Mouse (Mus musculus): Measurements from ENCODE around the gene Adam1a.
A peak's percentile ranks its signal among the peaks of the same experiment; 100 is the strongest.

Adam1a gene

DNA sequence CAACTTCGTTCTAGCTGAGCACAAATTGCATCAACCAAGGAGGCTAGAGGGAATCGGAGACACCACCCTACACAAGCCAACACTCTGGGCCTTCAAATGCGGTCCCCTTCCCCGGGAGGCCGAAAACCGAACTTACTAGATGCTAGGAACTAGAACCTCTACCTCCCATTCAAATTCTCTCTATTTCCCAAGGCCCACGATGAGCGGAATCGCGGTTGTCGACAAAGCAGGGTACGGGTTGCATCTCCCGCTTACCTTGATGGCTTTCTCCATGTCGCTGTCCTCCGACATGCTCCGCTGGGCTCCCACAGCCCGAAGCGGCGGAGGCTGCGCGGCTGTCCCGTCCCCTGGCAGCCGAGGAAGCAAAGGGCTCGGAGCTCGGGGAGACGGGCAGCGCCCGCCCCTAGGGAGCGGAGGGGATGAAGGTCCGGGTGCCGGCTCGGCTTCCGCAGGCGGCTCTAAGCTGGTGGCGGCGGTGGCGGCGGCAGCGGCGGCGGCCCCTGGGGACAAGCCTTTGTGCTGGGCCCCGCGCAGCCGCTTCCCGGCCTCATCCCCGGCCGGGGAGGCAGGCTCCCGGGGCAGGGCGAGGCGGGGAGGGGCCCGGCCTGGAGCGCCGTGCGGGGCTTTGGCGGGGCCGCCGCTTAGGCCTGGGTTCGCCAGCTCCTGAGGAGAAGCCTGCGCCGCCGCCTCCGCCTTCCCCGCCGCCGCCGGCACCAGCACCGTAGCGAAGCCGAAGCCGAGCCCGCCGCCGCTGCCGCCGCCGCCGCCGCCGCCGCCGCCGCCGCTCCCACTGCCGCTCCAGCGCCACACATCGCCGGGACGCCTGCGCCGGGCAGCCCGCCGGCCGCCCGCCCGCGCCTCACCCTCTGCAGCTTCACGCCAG lies at the start of gene Adam1a, which contains the start of gene Gm42878:
Adam1a (minus strand) TSS at position 573 of the 883 bp plus-strand sequence.
Gm42878 (minus strand) TSS at position 573 of the 883 bp plus-strand sequence.
- no peak for DNase-seq (ENCODE audit: low read depth, low spot score)

DNA sequence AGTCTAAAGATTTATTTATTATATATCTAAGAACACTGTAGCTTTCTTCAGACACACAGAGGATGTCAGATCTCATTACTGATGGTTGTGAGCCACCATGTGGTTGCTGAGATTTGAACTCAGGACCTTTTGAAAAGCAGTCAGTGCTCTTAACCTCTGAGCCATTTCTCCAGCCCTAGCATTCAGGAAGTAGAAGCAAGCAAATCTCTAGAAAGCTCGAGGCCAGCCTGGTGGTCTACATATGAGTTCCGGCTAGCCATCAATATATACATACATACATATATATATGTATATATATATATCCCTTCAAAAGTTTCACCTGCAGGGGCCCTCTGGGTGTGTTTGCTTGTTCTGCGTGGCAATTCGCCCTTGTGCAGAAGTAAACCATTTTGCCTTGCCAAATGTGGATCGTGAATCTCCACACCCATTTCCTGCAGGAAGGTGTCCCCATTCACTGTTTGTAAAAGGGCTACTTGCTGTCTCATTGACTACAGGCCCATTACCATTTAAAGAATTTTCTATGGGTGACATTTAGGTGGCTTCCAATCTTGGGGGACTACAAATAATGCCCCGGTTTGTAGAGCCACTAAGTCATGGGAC lies 49.5 kb upstream of the Adam1a start:
- no peak for DNase-seq (ENCODE audit: low read depth, low spot score)

DNA sequence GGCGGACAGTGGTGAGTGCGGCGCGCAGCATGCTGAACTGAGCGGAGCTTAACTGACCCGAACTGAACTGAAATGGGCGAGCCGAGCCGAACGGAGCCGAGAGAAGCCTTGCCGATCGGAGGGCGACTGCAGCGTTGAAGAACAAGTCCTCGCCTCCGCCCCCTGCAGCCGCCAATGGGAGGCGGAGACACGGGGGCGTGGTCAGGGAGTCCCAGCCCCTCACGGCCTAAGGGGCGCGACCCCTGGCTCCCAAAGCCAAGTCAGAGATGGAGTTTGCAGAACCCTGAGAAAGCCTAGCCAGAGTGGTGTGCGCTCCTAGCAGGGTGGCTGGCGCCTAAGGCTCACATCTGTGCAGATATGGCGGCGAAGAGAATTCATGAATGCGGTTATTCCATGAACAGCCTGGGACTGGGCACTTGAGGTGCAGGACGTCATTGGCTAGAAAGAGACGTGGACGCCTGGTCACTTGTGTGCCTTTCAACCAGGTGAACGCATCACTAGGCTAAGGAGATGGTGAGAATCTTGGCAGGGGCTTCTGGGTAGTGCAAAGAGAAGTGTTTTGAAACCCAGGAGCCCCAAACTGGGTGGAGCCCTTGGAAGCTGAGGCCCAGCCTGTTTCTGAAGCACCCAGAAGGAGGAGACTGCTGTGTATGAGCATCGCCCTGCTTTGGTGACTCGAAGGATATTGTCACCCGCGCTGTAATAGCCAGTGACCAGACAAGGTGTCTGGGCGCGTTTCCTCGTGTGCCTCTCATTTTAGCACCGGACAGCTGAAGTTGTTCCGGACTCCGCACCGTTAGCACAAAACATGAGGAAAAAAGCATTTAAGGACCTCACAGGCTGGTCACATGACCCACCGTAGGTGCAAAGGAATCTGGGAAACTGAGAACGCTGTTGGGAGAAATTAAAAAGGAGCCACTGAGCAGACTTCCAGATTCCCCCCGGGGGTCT lies 48.4 kb upstream of the Adam1a start, which contains the start of gene Aldh2:
Aldh2 (minus strand) TSS at position 374 of the 951 bp plus-strand sequence.
- peak; percentile 83 for DNase-seq (ENCODE audit: low read depth, low spot score)

DNA sequence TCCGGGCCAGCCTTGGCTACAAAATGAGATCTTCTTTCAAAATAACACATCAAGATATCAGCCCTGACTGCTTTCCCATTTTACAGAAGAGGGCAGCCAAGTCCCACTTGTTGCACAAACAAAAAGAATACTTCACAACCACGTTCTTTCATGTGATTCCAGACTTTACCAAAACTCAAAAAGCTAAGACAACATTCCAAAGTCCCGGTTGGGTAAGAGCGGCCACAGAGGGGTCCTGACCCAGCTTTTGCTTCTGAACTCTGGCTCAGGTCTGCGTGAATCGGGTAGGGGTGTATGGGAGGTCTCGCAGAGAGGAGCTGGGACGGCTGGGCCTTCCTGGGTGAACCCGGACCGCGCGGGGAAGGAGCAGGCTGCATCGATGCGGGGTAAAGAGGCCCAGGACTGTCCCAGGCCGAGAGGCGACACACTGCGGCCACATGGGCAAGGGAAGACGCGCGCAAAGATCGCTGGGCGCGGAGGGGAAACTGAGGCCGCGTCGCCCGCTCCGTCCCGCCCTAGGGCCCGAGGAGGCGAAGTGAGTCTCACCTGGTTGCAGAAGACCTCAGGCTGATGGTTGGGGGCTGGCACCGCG lies 47.6 kb upstream of the Adam1a start:
- no peak for DNase-seq (ENCODE audit: low read depth, low spot score)

DNA sequence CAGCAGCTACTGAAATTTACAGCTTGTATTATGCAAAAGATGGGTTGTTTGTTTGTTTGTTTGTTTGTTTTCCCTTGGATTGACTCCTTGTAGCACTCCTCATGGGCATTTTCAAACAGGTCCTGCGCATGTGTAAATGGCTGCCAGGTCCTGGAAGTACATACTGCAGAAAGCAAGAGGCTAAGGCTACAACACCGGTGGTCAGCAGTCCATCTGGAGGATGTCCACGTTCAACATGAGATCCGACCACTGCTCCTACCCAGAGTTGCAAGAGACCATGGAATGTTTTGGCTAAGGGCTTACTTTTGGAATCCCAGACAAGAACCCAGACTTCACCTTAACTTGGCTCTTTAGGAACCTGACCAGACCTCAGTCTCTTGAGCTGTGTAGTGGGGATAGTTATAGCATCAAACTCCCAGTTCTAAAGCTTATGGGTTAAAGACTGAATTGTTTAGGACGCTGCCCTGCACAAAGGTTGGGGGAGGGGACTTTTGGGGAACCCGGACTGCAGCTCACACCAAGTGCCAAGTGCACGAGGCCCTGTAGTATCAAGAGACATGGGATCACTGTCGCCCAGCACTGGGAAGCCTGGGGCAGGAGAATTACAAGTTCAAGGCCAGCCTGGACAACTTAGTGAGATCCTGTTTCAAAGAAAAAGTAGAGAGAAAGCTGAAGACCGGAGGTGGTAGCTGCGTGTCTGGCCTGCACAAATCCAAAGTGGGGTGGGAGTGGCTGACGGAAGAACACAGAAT lies 47.0 kb upstream of the Adam1a start:
- DNase-seq (ENCODE audit: low read depth, low spot score): no peak

DNA sequence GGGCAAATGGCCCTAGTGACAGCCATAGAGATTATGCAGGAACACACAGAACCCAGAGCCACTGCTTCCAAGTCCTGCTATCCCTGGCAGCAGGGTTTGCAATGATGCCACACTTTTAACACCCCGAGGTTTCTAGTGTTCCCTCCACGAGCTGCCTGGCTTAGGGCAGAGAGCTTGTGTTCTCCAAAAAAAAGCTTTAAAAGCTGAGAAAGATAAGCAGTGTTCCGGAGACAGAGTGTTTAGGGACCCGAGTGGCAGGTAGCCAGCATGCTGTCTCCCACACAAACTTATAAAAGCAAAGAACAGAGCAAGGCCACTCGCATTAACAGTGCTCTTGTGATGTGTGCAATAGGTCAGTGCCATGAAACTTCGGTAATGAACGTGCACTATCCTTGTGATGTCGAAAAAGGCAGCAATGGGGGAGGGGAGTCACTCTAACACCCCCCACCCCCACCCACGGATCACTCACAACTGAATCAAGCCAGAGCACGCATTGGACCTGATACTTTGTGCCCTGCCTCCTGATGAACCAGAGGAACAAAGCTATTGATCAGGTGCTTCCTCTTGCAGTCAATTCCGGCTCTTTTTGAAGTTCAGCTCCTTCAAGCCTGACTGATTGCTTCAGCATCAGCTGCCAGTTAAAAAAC lies 46.3 kb upstream of the Adam1a start:
- DNase-seq (ENCODE audit: low read depth, low spot score): no peak

DNA sequence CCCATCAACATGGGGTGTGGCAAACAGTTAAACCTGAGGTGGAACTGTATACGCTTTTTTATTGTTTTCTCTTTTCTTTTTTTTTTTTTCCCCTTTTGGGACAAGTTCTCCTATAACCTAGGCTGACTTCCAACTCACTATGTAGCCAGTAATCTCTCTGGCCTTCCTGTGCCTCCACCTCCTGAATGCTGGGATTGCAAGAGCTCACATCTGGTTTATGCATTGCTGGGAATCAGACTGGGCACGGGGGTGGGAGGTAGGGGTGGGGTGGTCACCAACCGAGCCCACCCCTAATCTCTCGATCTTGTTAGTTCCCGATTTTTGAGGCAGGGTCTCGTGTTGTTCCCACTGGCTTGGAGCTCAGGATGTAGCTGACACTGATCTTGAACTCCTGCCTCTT lies 44.6 kb upstream of the Adam1a start:
- no peak for DNase-seq (ENCODE audit: low read depth, low spot score)

DNA sequence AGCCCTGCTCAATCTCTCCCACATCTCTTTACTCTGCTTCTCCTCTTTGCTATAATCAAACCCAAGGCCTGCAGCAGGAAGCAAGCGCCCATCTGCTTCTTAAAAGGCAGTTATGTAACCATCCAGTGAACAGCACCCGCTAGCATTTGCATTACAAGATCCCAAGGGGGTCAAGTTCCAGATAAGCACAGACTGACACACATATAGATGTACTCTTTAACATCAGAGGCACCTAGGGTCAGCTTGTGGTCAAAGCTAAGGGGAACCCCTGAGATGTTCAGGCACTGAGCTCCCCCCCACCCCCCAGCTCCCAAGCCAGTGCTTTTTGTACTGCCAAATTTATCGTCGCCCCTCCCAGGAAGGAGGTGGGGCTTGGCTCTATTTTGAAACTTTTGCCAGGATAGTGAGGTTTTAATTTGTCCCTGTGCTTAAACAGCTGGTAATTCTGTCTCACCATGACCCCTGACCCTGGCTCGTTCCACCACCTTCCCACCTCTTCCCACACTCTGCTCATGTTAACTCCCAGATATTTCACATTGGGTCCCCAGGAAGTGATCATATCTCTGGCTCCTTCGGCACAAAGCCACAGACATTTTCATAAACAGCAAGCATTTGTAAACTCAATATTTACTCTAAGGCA lies 41.2 kb upstream of the Adam1a start:
- DNase-seq (ENCODE audit: low read depth, low spot score): peak; percentile 46

DNA sequence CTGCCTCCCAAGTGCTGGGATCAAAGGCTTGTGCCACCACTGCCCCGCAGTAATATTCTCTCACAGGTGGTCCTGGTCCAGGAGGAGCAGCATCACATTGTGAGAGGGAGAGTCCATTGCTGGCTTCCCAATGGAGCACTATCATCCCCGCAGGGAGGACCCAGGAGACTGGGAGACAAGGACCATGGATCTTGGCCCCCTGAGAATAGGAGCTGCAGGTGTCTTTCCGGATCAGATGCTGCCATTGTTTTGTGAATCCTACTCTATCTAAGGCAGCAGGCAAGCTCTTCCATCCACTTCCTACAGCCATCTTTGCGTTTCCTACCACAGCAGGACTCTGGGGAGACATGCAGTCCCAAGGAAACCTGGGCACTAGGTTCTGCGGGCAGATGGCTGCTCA lies 40.4 kb upstream of the Adam1a start:
- DNase-seq (ENCODE audit: low read depth, low spot score): no peak

DNA sequence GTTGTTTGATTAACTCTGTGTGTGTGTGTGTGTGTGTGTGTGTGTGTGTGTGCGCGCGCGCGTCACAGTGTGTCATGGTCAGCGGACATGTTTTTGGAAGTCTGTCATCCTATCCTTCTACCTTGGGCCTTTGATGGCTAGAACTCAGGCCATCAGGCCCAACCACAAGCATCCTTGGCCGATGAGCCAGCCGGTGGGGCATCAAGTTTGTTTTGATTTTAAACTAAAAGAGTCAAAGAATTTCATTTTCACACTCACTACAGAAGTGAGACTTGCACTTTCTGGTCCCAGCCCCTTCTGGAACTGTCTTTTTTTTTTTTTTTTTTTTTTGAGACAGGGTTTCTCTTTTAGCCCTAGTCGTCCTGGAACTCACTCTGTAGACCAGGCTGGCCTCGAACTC lies 39.7 kb upstream of the Adam1a start:
- DNase-seq (ENCODE audit: low read depth, low spot score): no peak

DNA sequence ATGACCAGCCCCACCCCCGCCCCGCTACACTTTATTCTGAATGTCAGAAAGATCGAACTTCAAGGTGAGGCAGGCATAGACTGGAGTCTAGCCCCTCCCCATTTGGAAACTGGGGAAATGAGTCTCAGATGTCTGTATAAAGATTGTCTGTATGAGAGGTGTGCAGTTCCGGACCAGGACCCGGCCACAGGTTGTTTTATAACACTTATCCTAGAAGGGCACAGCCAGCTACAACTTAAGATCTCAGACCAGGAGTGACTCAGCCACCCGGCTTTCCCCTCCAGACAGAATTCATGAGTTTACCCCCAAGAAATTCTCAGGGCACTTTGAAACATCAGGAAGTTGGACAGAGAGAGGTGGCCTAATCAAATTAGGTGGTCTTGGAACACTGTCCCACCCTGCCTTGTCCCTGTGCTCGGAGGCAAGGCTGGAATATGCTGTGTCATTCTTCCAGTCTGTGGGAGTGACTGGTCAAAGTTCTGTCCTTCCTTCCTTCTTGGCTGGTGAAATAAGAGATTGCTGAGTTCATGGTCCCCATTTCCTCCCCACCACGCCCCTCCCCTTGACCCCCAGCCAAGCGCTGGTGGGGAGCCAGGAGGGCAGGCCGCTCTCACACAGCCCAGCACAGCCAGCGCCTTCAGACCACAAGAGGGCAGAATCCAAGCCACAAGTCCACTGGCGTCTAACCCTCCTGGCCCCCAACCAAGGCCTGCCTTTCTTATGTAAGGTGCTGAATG lies 38.7 kb upstream of the Adam1a start:
- DNase-seq (ENCODE audit: low read depth, low spot score): peak; percentile 33

DNA sequence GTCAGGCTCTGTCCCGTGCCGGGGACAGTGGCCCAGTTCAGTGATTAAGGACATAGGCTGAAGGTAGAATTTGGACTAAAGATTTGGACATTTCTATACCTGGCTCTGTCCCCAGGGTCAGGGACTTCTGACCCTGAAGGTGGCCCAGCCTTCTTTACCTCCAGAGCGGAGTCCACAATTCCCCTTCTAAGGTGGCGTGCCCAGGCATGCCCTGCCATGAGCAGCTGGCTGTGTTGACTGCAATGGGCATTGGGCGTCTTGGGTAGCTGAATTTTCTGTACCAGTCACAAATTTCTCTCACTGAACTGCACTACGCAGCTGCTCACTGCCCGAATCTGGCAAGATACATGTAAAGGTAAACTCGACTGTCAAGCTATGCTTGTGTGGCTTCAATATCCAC lies 36.7 kb upstream of the Adam1a start:
- no peak for DNase-seq (ENCODE audit: low read depth, low spot score)

DNA sequence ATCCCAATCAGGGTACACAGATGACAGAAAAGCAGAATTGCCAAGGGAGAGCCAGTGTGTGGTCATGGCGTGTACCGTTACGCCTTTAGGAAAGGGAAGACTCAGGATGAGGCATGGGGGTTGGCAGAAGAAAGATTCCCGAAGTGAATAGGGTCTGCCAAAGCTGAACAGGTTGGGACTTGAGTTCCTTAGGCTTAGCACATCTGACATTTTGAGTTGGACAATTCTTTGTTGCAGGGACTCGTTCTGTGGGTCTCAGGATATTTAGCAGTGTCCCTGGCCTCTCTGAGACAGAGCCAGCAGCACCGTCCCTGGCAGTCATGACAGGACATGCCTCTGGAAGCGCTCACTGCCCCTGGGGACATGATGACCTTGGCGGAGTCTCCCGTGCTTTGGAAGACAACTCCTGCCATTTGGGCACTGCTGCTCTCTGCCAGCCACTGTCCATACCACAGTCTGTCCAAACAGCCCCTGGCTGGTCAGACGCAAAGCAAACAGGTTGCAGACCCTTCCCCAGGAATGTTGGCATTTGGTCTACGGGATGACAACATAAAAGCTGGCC lies 31.7 kb upstream of the Adam1a start:
- DNase-seq (ENCODE audit: low read depth, low spot score): no peak

DNA sequence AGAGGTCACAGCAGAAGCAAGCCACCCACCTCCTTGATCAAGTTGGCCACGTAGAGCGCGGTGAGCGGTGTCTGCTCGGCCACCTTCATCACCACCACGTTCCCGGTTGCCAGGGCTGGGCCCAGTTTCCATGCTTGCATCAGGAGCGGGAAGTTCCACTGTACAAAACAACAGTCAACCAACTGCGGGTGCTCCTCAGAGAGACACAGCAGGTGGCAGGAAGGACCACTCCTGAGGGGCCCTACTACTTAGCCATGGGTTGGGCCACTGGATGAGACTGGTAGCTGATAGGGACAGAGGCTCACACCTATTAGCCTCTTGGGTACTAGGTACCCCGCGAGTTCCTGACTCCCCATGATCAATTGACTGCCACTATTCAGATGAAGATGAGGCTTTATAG lies 30.6 kb upstream of the Adam1a start:
- no peak for DNase-seq (ENCODE audit: low read depth, low spot score)

DNA sequence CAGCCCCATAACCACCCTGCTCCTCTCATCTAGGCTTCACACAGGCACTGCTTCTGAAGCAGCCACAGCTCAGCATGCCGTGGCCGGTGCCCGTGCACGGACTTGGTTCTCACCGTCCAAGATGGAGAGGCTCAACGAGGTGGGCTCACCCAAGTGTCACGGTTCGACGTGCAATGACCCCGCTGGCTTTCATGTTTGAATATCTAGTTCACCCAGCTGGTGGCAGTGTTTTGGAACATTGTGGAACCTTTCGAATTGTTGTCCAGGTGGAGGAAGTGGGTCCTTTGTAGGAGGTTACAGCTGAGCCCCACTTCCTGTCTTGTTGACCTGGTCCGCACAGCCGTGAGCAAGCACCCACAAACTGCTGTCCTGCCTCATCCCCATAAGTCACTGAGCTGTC lies 28.9 kb upstream of the Adam1a start:
- DNase-seq (ENCODE audit: low read depth, low spot score): no peak

DNA sequence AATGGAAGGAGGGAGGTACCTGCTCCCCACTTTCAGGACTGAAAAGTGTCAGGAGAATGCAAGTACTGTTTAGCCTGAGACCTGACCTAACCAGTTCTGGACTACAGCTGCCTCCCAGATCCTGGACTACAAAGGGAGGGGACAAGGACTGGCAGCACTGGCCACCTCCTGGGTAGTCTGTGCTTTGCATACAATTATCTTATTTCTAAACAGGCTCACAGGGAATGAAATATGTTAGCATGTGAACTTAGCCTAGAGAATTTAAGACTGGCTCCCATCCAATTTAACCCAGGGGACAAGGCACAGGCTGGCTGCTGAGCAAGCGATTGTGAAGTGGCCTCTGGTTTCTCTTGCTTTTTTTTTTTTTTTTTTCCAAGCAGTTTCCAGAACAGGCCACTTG lies 25.5 kb upstream of the Adam1a start:
- no peak for DNase-seq (ENCODE audit: low read depth, low spot score)

DNA sequence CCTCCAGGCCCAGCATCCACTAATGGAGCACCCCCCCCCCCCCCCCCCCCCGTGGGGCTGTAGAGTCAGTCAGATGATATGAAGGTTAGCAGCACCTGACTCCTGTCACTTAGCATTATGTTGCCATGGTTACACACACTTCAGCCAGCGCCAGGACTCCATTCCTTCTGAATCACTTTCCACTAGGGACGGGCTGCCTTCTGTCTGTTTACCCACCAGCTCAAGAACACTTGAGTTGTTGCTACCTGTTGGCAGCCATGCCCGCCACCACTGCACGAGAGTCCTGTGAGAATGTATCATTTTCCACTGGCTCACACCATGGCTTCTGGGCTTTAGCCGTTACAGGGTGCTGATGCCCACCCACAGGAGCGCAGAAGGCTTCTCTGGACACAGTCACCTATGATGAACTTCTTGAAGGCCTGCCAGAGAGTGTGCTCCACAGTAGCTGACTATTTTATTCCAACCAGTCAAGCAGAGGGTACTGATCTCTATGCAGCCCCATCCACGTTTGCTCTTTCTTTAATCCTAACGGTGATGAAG lies 24.7 kb upstream of the Adam1a start:
- no peak for DNase-seq (ENCODE audit: low read depth, low spot score)

DNA sequence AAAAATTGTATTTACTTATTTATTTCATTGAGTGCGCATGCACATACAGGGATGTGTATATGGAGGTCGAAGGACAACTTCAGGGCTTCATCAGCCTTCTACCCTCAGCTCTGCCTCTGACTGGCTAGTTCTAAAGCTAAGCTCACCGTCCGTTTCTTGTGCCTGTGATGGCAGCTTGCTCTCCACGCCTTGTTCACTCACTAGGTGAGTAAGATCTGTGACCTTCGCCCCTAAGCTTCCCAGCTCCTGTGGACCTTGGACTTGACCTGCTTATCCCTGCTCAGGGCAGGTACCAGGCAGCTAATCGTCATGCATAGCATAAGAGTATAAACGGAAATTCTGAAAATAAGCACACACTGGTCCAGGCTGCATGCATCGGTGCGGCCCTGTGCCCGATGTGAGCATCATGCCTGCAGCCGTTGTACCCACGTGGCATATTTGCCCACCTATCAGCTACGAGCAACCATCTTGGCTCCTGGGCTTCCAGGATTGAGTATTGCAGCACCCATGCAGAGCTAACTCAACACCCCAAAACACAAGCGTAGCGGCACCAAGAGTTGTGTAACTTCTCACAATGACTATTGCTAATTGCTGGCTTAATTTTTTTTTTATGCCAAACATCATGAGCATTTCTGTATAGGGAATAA lies 20.9 kb upstream of the Adam1a start:
- DNase-seq (ENCODE audit: low read depth, low spot score): no peak

Data from CD4-positive, CD25-positive, alpha-beta regulatory T cell, adult 2 months (primary cell).